Mouse (Mus musculus) brain, embryonic 18.5 days (tissue): ENCODE data around the gene Asb4.

Experiments used
- DNase-seq: peaks from one replicate; pipeline ENCODE4 v3.0.0-alpha.2; 2012; ENCODE audit warnings: low read depth, low spot score

Asb4 gene

GRCm38 (mm10) chr6:5390952-5391351 lies 7.8 kb downstream of the Asb4 start:
- no peak for DNase-seq

GRCm38 (mm10) chr6:5394971-5395370 lies 11.8 kb downstream of the Asb4 start:
- no peak for DNase-seq

GRCm38 (mm10) chr6:5396797-5397196 lies 13.6 kb downstream of the Asb4 start:
- no peak for DNase-seq

- no peak for DNase-seq
Observed at GRCm38 (mm10) chr6:5401394-5401793, 18.2 kb downstream of the Asb4 start.

GRCm38 (mm10) chr6:5403095-5403815 lies 20.1 kb downstream of the Asb4 start:
- DNase-seq: no peak

- no peak for DNase-seq
Observed at GRCm38 (mm10) chr6:5404016-5404415, 20.8 kb downstream of the Asb4 start.

GRCm38 (mm10) chr6:5408451-5409177 lies 25.4 kb downstream of the Asb4 start:
- DNase-seq: peak; percentile 76

GRCm38 (mm10) chr6:5409676-5410075 lies 26.5 kb downstream of the Asb4 start:
- no peak for DNase-seq

- no peak for DNase-seq
Observed at GRCm38 (mm10) chr6:5410697-5411391, 27.7 kb downstream of the Asb4 start.

- DNase-seq: no peak
Observed at GRCm38 (mm10) chr6:5413282-5413681, 30.1 kb downstream of the Asb4 start.

GRCm38 (mm10) chr6:5421442-5421841 lies 38.3 kb downstream of the Asb4 start:
- no peak for DNase-seq

GRCm38 (mm10) chr6:5422386-5422785 lies 39.2 kb downstream of the Asb4 start:
- DNase-seq: no peak

- no peak for DNase-seq
Observed at GRCm38 (mm10) chr6:5423594-5423993, 40.4 kb downstream of the Asb4 start.

- no peak for DNase-seq
Observed at GRCm38 (mm10) chr6:5427033-5427432, 43.8 kb downstream of the Asb4 start.

- no peak for DNase-seq
Observed at GRCm38 (mm10) chr6:5429562-5429961, 46.4 kb downstream of the Asb4 start.

GRCm38 (mm10) chr6:5429982-5430550 lies 46.9 kb downstream of the Asb4 start:
- no peak for DNase-seq

- no peak for DNase-seq
Observed at GRCm38 (mm10) chr6:5433887-5434286, 50.7 kb downstream of the Asb4 start.

GRCm38 (mm10) chr6:5437757-5438156 lies 54.6 kb downstream of the Asb4 start:
- no peak for DNase-seq

- no peak for DNase-seq
Observed at GRCm38 (mm10) chr6:5441221-5441620, 58.0 kb downstream of the Asb4 start.

GRCm38 (mm10) chr6:5442316-5443085 lies 59.3 kb downstream of the Asb4 start:
- DNase-seq: no peak

GRCm38 (mm10) chr6:5443104-5443863 lies 60.1 kb downstream of the Asb4 start:
- peak; percentile 16 for DNase-seq
